ENCODE assay signal across 8 mouse cellular contexts in the genomic region with DNA sequence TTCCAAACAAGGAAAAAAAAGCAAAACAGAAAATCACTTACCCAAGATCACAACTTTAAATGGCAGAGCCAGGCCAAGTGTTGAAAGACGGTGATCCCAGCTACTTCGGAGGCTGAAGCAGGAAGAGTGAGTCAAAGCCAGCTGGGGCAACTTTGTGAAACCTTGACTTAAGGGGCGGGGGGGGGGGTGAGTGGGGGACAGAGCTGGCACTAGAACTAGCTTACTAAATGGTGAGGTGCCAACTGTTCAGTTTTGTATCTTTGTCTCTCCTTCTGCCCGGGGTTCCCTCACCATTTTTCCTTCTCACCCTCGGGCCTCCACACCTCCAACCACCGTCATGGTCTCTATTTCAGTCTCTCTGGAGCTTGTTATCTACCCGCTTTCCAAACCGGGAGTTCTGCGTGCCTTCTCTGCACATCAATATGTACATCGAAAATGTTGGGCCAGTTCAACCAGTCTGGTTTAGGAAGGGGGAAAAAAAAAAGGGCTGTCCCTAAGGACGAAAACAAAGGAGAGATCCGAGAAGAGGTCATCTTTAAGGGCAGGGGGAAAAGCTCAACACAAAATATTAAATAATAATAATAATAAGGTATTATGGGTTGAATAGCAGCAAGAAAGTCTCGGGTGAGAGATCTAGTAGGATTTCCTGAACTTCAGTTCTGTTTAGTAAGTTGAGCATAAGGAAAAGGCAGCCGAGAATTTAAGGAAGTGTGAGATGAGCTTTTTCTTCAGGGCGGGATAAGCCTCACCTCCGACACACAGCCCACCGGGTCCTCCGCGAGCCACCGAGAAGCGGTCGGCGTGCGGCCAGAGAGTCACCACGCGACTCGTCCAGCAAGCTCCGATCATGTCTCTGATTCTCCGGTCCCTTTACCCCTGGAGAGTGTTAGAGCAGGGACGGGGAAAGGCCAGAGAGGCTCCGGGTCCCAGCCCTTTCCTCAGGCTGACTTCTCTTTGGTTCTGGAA. TPM values are rescaled to one million over a fixed set of nuclear protein-coding genes. Genes with fewer than 3 reads are reported as not detected.
DNase-seq lines count a peak whose midpoint lies in the region; ATAC-seq and TF ChIP-seq lines count a peak whose summit lies in the region.

No protein-coding gene starts in this region.

- peaks cover 45% of the 10 kb centered on the region for H3K36me3 ChIP-seq in embryonic facial prominence, embryonic 15.5 days
- H3K36me3 ChIP-seq in intestine, embryonic 15.5 days = peaks cover 18% of the 10 kb centered on the region

- H3K4me1 ChIP-seq in lung, adult 2 months (ENCODE audit: control insufficient read depth, insufficient read depth, low read length) = peaks cover 26% of the 10 kb centered on the region
- H3K4me1 ChIP-seq in embryonic facial prominence, embryonic 15.5 days = peaks cover 59% of the 10 kb centered on the region
- H3K4me1 ChIP-seq in intestine, embryonic 15.5 days (replicated peaks) = peaks cover 51% of the 10 kb centered on the region

- ATAC-seq in embryonic facial prominence, embryonic 15.5 days (ENCODE audit: insufficient number of reproducible peaks, low FRiP score, low TSS enrichment, low read depth) = no peak
- ATAC-seq in intestine, embryonic 15.5 days = no peak

- peak overlapping the region; percentile 91 for H3K4me2 ChIP-seq in embryonic facial prominence, embryonic 15.5 days (replicated peaks)
- peak overlapping the region; percentile 83 for H3K4me2 ChIP-seq in intestine, embryonic 15.5 days (replicated peaks)

- peak overlapping the region; percentile 94 for H3K4me3 ChIP-seq in lung, adult 2 months (replicated peaks; ENCODE audit: extremely low read depth, low read depth, low read length)
- H3K4me3 ChIP-seq in embryonic facial prominence, embryonic 15.5 days (replicated peaks) = peak overlapping the region; percentile 82
- peak overlapping the region; percentile 71 for H3K4me3 ChIP-seq in intestine, embryonic 15.5 days (replicated peaks)

- H3K27me3 ChIP-seq in embryonic facial prominence, embryonic 15.5 days = no peaks in the 10 kb centered on the region
- H3K27me3 ChIP-seq in intestine, embryonic 15.5 days (replicated peaks) = no peaks in the 10 kb centered on the region

- TF ChIP-seq CTCF in lung, adult 2 months (IDR thresholded peaks at IDR 0.05; ENCODE audit: insufficient read depth, low read length) = no peak

- H3K9ac ChIP-seq in embryonic facial prominence, embryonic 15.5 days = peak overlapping the region; percentile 64
- peak overlapping the region; percentile 77 for H3K9ac ChIP-seq in intestine, embryonic 15.5 days

- no peaks in the 10 kb centered on the region for H3K9me3 ChIP-seq in embryonic facial prominence, embryonic 15.5 days (replicated peaks)
- H3K9me3 ChIP-seq in intestine, embryonic 15.5 days = no peaks in the 10 kb centered on the region

- H3K27ac ChIP-seq in embryonic facial prominence, embryonic 15.5 days (replicated peaks) = peak overlapping the region; percentile 95
- peak overlapping the region; percentile 89 for H3K27ac ChIP-seq in intestine, embryonic 15.5 days

- DNase-seq in lung, adult 2 months = no peak
- DNase-seq in lung, adult 18-20 months = no peak
- peak; percentile 26 for DNase-seq in naive thymus-derived CD4-positive, alpha-beta T cell, adult 2 months (ENCODE audit: low read depth)
- no peak for DNase-seq in left cerebral cortex, adult 18-20 months (ENCODE audit: low spot score in 2 of 2)
- no peak for DNase-seq in gastrocnemius, postnatal 10 days
- no peak for DNase-seq in adrenal gland, postnatal 36 days

- 5% methylated on average over 31 of the region's 31 CpGs for WGBS in lung, adult 2 months
- 7% methylated on average over 31 of the region's 31 CpGs for WGBS in embryonic facial prominence, embryonic 15.5 days
- 8% methylated on average over 31 of the region's 31 CpGs for WGBS in intestine, embryonic 15.5 days

- no peak for TF ChIP-seq POLR2A in lung, adult 2 months (IDR thresholded peaks at IDR 0.05; ENCODE audit: borderline replicate concordance, extremely low read depth, low read depth, low read length)

RNA-seq across cellular contexts. Expression of a gene that starts 0.6 kb away (rescaled TPM):
- polyA plus RNA-seq in lung, adult 2 months (2012; rRNA removed) = 59.7 and 62.4 TPM in 2 replicates
- 38.4 and 43.4 TPM in 2 replicates for polyA plus RNA-seq in embryonic facial prominence, embryonic 15.5 days (2015; fragmentation: Nextera tagmentation; extraction: Ambion mirVana)
- polyA plus RNA-seq in intestine, embryonic 15.5 days (2015; fragmentation: Nextera tagmentation; extraction: Ambion mirVana) = 38.1 and 41.6 TPM in 2 replicates
- total RNA-seq in left cerebral cortex, adult 18-20 months (2021) = 10 to 100 TPM; 32.3 to 33.0 TPM
- total RNA-seq in gastrocnemius, postnatal 10 days (2021) = 10 to 100 TPM; 11.8 to 13.8 TPM
- 10 to 100 TPM; 35.5 to 35.6 TPM for total RNA-seq in adrenal gland, postnatal 36 days (2021)

RNA-seq across cellular contexts. Expression of a gene that starts 2.0 kb away (rescaled TPM):
- 1,119 and 1,194 TPM in 2 replicates for polyA plus RNA-seq in lung, adult 2 months (2012; rRNA removed)
- 1,062 and 1,100 TPM in 2 replicates for polyA plus RNA-seq in embryonic facial prominence, embryonic 15.5 days (2015; fragmentation: Nextera tagmentation; extraction: Ambion mirVana)
- polyA plus RNA-seq in intestine, embryonic 15.5 days (2015; fragmentation: Nextera tagmentation; extraction: Ambion mirVana) = 1,110 and 1,134 TPM in 2 replicates
- 100 to 1,000 TPM; 331 to 369 TPM for total RNA-seq in left cerebral cortex, adult 18-20 months (2021)
- 100 to 1,000 TPM; 793 to 822 TPM for total RNA-seq in gastrocnemius, postnatal 10 days (2021)
- 1,000 to 10,000 TPM; 1,050 to 1,062 TPM for total RNA-seq in adrenal gland, postnatal 36 days (2021)

RNA-seq across cellular contexts. Expression of a gene that starts 3.8 kb away (rescaled TPM):
- polyA plus RNA-seq in lung, adult 2 months (2012; rRNA removed) = 12.2 and 15.0 TPM in 2 replicates
- polyA plus RNA-seq in embryonic facial prominence, embryonic 15.5 days (2015; fragmentation: Nextera tagmentation; extraction: Ambion mirVana) = 2.1 and 3.2 TPM in 2 replicates
- 19.7 and 22.4 TPM in 2 replicates for polyA plus RNA-seq in intestine, embryonic 15.5 days (2015; fragmentation: Nextera tagmentation; extraction: Ambion mirVana)
- under 1 TPM in 1 of 2 experiments, not detected in 1; 0.21 TPM for total RNA-seq in left cerebral cortex, adult 18-20 months (2021)
- under 1 TPM; 0.12 to 0.45 TPM for total RNA-seq in gastrocnemius, postnatal 10 days (2021)
- under 1 TPM; 0.36 to 0.46 TPM for total RNA-seq in adrenal gland, postnatal 36 days (2021)

RNA-seq across cellular contexts. Expression of a gene that starts 8.4 kb away (rescaled TPM):
- not detected in 2 replicates for polyA plus RNA-seq in lung, adult 2 months (2012; rRNA removed)
- 0.24 and 0.25 TPM in 2 replicates for polyA plus RNA-seq in embryonic facial prominence, embryonic 15.5 days (2015; fragmentation: Nextera tagmentation; extraction: Ambion mirVana)
- 0.49 and 0.74 TPM in 2 replicates for polyA plus RNA-seq in intestine, embryonic 15.5 days (2015; fragmentation: Nextera tagmentation; extraction: Ambion mirVana)
- total RNA-seq in left cerebral cortex, adult 18-20 months (2021) = not detected
- not detected for total RNA-seq in gastrocnemius, postnatal 10 days (2021)
- total RNA-seq in adrenal gland, postnatal 36 days (2021) = not detected

RNA-seq across cellular contexts. Expression of a gene that starts 12.3 kb away (rescaled TPM):
- polyA plus RNA-seq in lung, adult 2 months (2012; rRNA removed) = 43.1 and 133 TPM in 2 replicates
- polyA plus RNA-seq in embryonic facial prominence, embryonic 15.5 days (2015; fragmentation: Nextera tagmentation; extraction: Ambion mirVana) = 6.8 and 7.0 TPM in 2 replicates
- 3.1 and 3.4 TPM in 2 replicates for polyA plus RNA-seq in intestine, embryonic 15.5 days (2015; fragmentation: Nextera tagmentation; extraction: Ambion mirVana)
- total RNA-seq in left cerebral cortex, adult 18-20 months (2021) = 10 to 100 TPM; 63.1 to 84.6 TPM
- 10 to 100 TPM; 35.9 to 37.9 TPM for total RNA-seq in gastrocnemius, postnatal 10 days (2021)
- 100 to 1,000 TPM; 125 to 262 TPM for total RNA-seq in adrenal gland, postnatal 36 days (2021)
